Mouse (Mus musculus) ES-Bruce4 (cell line): ENCODE measurements around the gene Fosl1. TPM values are rescaled to one million over a fixed set of nuclear protein-coding genes. Genes with fewer than 3 reads are reported as not detected.

Source experiments
- H3K27ac ChIP-seq: 2 replicates; pipeline ENCODE4 v1.5.1; 2012; ENCODE audit warnings: low read length, inconsistent platforms; ENCODE audit not compliant: insufficient read depth
- H3K27me3 ChIP-seq: 2 replicates; pipeline ENCODE4 v1.6.1; 2012; ENCODE audit warnings: mild to moderate bottlenecking, low read length, inconsistent platforms; ENCODE audit not compliant: control insufficient read depth, poor library complexity, insufficient read depth, severe bottlenecking
- H3K36me3 ChIP-seq: 2 replicates; pipeline ENCODE4 v1.6.1; 2012; ENCODE audit warnings: inconsistent platforms, mild to moderate bottlenecking, low read length, moderate library complexity; ENCODE audit not compliant: control insufficient read depth, poor library complexity, insufficient read depth, severe bottlenecking
- H3K4me1 ChIP-seq: one replicate; pipeline ENCODE4 v1.8.1; 2011; ENCODE audit warnings: low read length; ENCODE audit not compliant: control insufficient read depth, insufficient read depth
- H3K4me3 ChIP-seq: 2 replicates; pipeline ENCODE4 v1.5.1; 2011; ENCODE audit warnings: low read depth, mild to moderate bottlenecking, low read length
- H3K9ac ChIP-seq: 2 replicates; pipeline ENCODE4 v1.6.1; 2012; ENCODE audit warnings: low read depth, mild to moderate bottlenecking, inconsistent platforms; ENCODE audit not compliant: poor library complexity, severe bottlenecking
- H3K9me3 ChIP-seq: replicated peaks from 2 replicates; pipeline ENCODE4 v1.6.1; 2012; ENCODE audit warnings: mild to moderate bottlenecking, low read length, inconsistent platforms; ENCODE audit not compliant: control insufficient read depth, poor library complexity, insufficient read depth, severe bottlenecking
- CTCF ChIP-seq: IDR thresholded peaks from one replicate; pipeline ENCODE4 v1.8.1; 2011; ENCODE audit warnings: low read depth, low read length
- EP300 ChIP-seq: IDR thresholded peaks from 2 replicates; pipeline ENCODE4 v1.6.1; 2011; ENCODE audit warnings: low read depth, low read length; ENCODE audit not compliant: insufficient read depth
- POLR2A ChIP-seq: IDR thresholded peaks from one replicate; pipeline ENCODE4 v1.8.1; 2011; ENCODE audit warnings: low read length; ENCODE audit not compliant: insufficient read depth
- polyA plus RNA-seq: library from polyadenylated mRNA; stranded (reverse); fragments of >200 nt; gene quantifications from 2 replicates; pipeline ENCODE4 v1.2.4, GENCODE M21; 2011; ENCODE audit warnings: low read depth; ENCODE audit not compliant: missing spikeins, insufficient read depth, insufficient read length

Fosl1 gene
- polyA plus RNA-seq, 1 experiment = 1.3 TPM

- no peak overlapping the region for H3K27ac ChIP-seq
- no peaks in the 10 kb centered on the region for H3K27me3 ChIP-seq
- H3K4me3 ChIP-seq = no peak overlapping the region
- no peaks in the 10 kb centered on the region for H3K4me1 ChIP-seq
- H3K9ac ChIP-seq = no peak overlapping the region
- no peaks in the 10 kb centered on the region for H3K9me3 ChIP-seq
- peaks cover 3% of the 10 kb centered on the region; the same call in 1 of the 2 replicates for H3K36me3 ChIP-seq
- TF ChIP-seq CTCF (no peak), EP300 (no peak), POLR2A (no peak)
Measured at GRCm38 (mm10) chr19:5465037-5465436, 17.7 kb downstream of the Fosl1 start.

- Histone ChIP-seq H3K27me3 (no peaks in the 10 kb centered on the region), H3K4me3 (no peak overlapping the region), H3K36me3 (peaks cover 3% of the 10 kb centered on the region; the same call in 1 of the 2 replicates), H3K9me3 (no peaks in the 10 kb centered on the region), H3K9ac (no peak overlapping the region), H3K4me1 (no peaks in the 10 kb centered on the region), H3K27ac (no peak overlapping the region)
- no peak for TF ChIP-seq CTCF
- TF ChIP-seq EP300 = no peak
- TF ChIP-seq POLR2A = no peak
Measured at GRCm38 (mm10) chr19:5466916-5467500, 19.7 kb downstream of the Fosl1 start.

- H3K4me1 ChIP-seq = no peaks in the 10 kb centered on the region
- no peak within 1 kb of the TSS; the same call in 1 of the 2 replicates for H3K27ac ChIP-seq
- no peak for TF ChIP-seq CTCF
- H3K9ac ChIP-seq = no peak within 1 kb of the TSS
- H3K9me3 ChIP-seq = no peaks in the 10 kb centered on the region
- H3K27me3 ChIP-seq = no peaks in the 10 kb centered on the region
- H3K4me3 ChIP-seq = no peak within 1 kb of the TSS
- H3K36me3 ChIP-seq = peaks cover 3% of the 10 kb centered on the region; the same call in 1 of the 2 replicates
Measured at GRCm38 (mm10) chr19:5468374-5468773, 21.0 kb downstream of the Fosl1 start, which contains the start of gene Ctsw. Gene Ctsw, minus strand, starts transcription at chr19:5468507.

GRCm38 (mm10) chr19:5471846-5472245 lies 24.5 kb downstream of the Fosl1 start:
- Histone ChIP-seq H3K4me1 (no peaks in the 10 kb centered on the region), H3K36me3 (no peaks in the 10 kb centered on the region), H3K9ac (no peak overlapping the region), H3K27ac (no peak overlapping the region), H3K4me3 (no peak overlapping the region), H3K27me3 (no peaks in the 10 kb centered on the region), H3K9me3 (no peaks in the 10 kb centered on the region)
- no peak for TF ChIP-seq EP300
- no peak for TF ChIP-seq POLR2A
- TF ChIP-seq CTCF = no peak

DNA sequence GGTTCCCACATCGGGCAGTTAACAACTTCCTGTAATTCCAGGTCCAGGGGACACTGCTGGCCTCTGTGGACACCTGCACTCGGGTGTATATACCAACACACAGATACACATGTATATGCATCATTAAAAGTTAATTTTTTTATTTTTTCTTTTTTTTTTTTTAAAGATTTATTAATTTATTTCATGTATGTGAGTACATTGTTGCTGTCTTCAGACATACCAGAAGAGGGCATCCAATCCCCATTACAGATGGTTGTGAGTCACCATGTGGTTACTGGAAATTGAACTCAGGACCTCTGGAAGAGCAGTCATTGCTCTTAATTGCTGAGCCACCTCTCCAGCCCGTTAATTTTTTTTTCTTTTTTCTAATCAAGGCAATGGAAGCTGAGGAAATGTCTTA lies 25.5 kb downstream of the Fosl1 start:
- Histone ChIP-seq H3K9ac (no peak overlapping the region; the same call in 1 of the 2 replicates), H3K4me3 (no peak overlapping the region), H3K9me3 (no peaks in the 10 kb centered on the region), H3K27me3 (no peaks in the 10 kb centered on the region), H3K36me3 (no peaks in the 10 kb centered on the region), H3K27ac (no peak overlapping the region), H3K4me1 (no peaks in the 10 kb centered on the region)
- TF ChIP-seq CTCF = no peak
- TF ChIP-seq EP300 = no peak
- no peak for TF ChIP-seq POLR2A

- Histone ChIP-seq H3K36me3 (no peaks in the 10 kb centered on the region), H3K4me3 (peak within 1 kb of the TSS; percentile 73), H3K9me3 (no peaks in the 10 kb centered on the region), H3K9ac (peak within 1 kb of the TSS; percentile 65), H3K4me1 (no peaks in the 10 kb centered on the region), H3K27me3 (no peaks in the 10 kb centered on the region), H3K27ac (no peak within 1 kb of the TSS)
- TF ChIP-seq CTCF (no peak), POLR2A (peak; percentile 70)
Measured at GRCm38 (mm10) chr19:5473720-5474119, 26.4 kb downstream of the Fosl1 start, which contains the start of gene Efemp2. Gene Efemp2, plus strand, starts transcription at chr19:5473954.
